Mouse (Mus musculus): ENCODE results near the gene Magi1. TPM values are rescaled to one million over a fixed set of nuclear protein-coding genes. Genes with fewer than 3 reads are reported as not detected.
A peak's percentile ranks its signal among the peaks of the same experiment; 100 is the strongest.

The Magi1 gene
- polyA plus RNA-seq, 1 experiment from 2014 or later, result 12.0 TPM

- 5% methylated on average over 5 of the region's 5 CpGs for WGBS
Observed at GRCm38 (mm10) chr6:93718385-93718784, 565.3 kb downstream of the Magi1 start.

GRCm38 (mm10) chr6:93717826-93718375 lies 565.8 kb downstream of the Magi1 start:
- ATAC-seq (replicated peaks; ENCODE audit: insufficient number of reproducible peaks, low FRiP score, low TSS enrichment, low read depth) (no peak), DNase-seq (ENCODE audit: low spot score) (peak; percentile 20)
- Histone ChIP-seq H3K27me3 (ENCODE audit: control insufficient read depth, insufficient read depth, low read length) (no peaks in the 10 kb centered on the region; the same call in none of the 2 replicates), H3K9me3 (replicated peaks; ENCODE audit: control insufficient read depth, low read length) (no peaks in the 10 kb centered on the region), H3K9ac (replicated peaks; ENCODE audit: low read length) (no peak overlapping the region), H3K4me2 (ENCODE audit: low read depth, low read length) (no peak overlapping the region), H3K27ac (replicated peaks; ENCODE audit: low read depth, low read length) (no peak overlapping the region), H3K4me3 (ENCODE audit: low read depth, low read length) (no peak overlapping the region), H3K36me3 (replicated peaks; ENCODE audit: control insufficient read depth, insufficient read depth, low read depth, low read length) (no peaks in the 10 kb centered on the region), H3K4me1 (ENCODE audit: control insufficient read depth, insufficient read depth, low read length) (no peaks in the 10 kb centered on the region; the same call in none of the 2 replicates)
- WGBS, result 36% methylated on average over 7 of the region's 7 CpGs

More at GRCm38 (mm10) chr6:93718385-93718784, 565.3 kb downstream of the Magi1 start:
- DNase-seq (ENCODE audit: low spot score) (peak; percentile 26), ATAC-seq (replicated peaks; ENCODE audit: insufficient number of reproducible peaks, low FRiP score, low TSS enrichment, low read depth) (no peak)
- no peaks in the 10 kb centered on the region for H3K9me3 ChIP-seq (replicated peaks; ENCODE audit: control insufficient read depth, low read length)
- no peak overlapping the region for H3K9ac ChIP-seq (replicated peaks; ENCODE audit: low read length)
- H3K4me1 ChIP-seq (ENCODE audit: control insufficient read depth, insufficient read depth, low read length), result no peaks in the 10 kb centered on the region; the same call in none of the 2 replicates
- no peak overlapping the region for H3K4me2 ChIP-seq (ENCODE audit: low read depth, low read length)
- no peaks in the 10 kb centered on the region for H3K36me3 ChIP-seq (replicated peaks; ENCODE audit: control insufficient read depth, insufficient read depth, low read depth, low read length)
- H3K4me3 ChIP-seq (ENCODE audit: low read depth, low read length), result no peak overlapping the region
- no peak overlapping the region for H3K27ac ChIP-seq (replicated peaks; ENCODE audit: low read depth, low read length)
- no peaks in the 10 kb centered on the region; the same call in none of the 2 replicates for H3K27me3 ChIP-seq (ENCODE audit: control insufficient read depth, insufficient read depth, low read length)

- peak overlapping the region; percentile 3 for H3K4me2 ChIP-seq (ENCODE audit: low read depth, low read length)
- WGBS, result 10% methylated on average over 24 of the region's 24 CpGs
- no peaks in the 10 kb centered on the region for H3K9me3 ChIP-seq (replicated peaks; ENCODE audit: control insufficient read depth, low read length)
- no peaks in the 10 kb centered on the region for H3K36me3 ChIP-seq (replicated peaks; ENCODE audit: control insufficient read depth, insufficient read depth, low read depth, low read length)
- no peak overlapping the region for H3K4me3 ChIP-seq (ENCODE audit: low read depth, low read length)
- no peak overlapping the region for H3K9ac ChIP-seq (replicated peaks; ENCODE audit: low read length)
- no peaks in the 10 kb centered on the region; the same call in none of the 2 replicates for H3K4me1 ChIP-seq (ENCODE audit: control insufficient read depth, insufficient read depth, low read length)
- no peaks in the 10 kb centered on the region; the same call in none of the 2 replicates for H3K27me3 ChIP-seq (ENCODE audit: control insufficient read depth, insufficient read depth, low read length)
- DNase-seq (ENCODE audit: low spot score) (peak; percentile 43), ATAC-seq (replicated peaks; ENCODE audit: insufficient number of reproducible peaks, low FRiP score, low TSS enrichment, low read depth) (no peak; the same call in 1 of the 2 replicates)
- no peak overlapping the region for H3K27ac ChIP-seq (replicated peaks; ENCODE audit: low read depth, low read length)
Observed at GRCm38 (mm10) chr6:93716686-93717625, 566.8 kb downstream of the Magi1 start.

- H3K9ac ChIP-seq (replicated peaks; ENCODE audit: low read length), result no peak overlapping the region
- DNase-seq (ENCODE audit: low spot score), result peak; percentile 25
- H3K27ac ChIP-seq (replicated peaks; ENCODE audit: low read depth, low read length), result no peak overlapping the region
Observed at GRCm38 (mm10) chr6:93715181-93716180, 568.2 kb downstream of the Magi1 start.

GRCm38 (mm10) chr6:93704350-93704749 lies 579.4 kb downstream of the Magi1 start:
- DNase-seq (ENCODE audit: low spot score), result no peak
- ATAC-seq (replicated peaks; ENCODE audit: insufficient number of reproducible peaks, low FRiP score, low TSS enrichment, low read depth), result no peak
- Histone ChIP-seq H3K4me2 (ENCODE audit: low read depth, low read length) (no peak overlapping the region), H3K4me3 (ENCODE audit: low read depth, low read length) (no peak overlapping the region), H3K36me3 (replicated peaks; ENCODE audit: control insufficient read depth, insufficient read depth, low read depth, low read length) (no peaks in the 10 kb centered on the region), H3K4me1 (ENCODE audit: control insufficient read depth, insufficient read depth, low read length) (no peaks in the 10 kb centered on the region), H3K27ac (replicated peaks; ENCODE audit: low read depth, low read length) (no peak overlapping the region), H3K9ac (replicated peaks; ENCODE audit: low read length) (no peak overlapping the region), H3K27me3 (ENCODE audit: control insufficient read depth, insufficient read depth, low read length) (no peaks in the 10 kb centered on the region), H3K9me3 (replicated peaks; ENCODE audit: control insufficient read depth, low read length) (no peaks in the 10 kb centered on the region)
- WGBS, result 82% methylated on average over 5 of the region's 5 CpGs

More at GRCm38 (mm10) chr6:93715181-93716180, 568.2 kb downstream of the Magi1 start:
- Histone ChIP-seq H3K4me2 (ENCODE audit: low read depth, low read length) (0 out of 2 replicates have a peak overlapping the region, but pooled peaks have one; percentile 23), H3K4me1 (ENCODE audit: control insufficient read depth, insufficient read depth, low read length) (no peaks in the 10 kb centered on the region; the same call in none of the 2 replicates), H3K4me3 (ENCODE audit: low read depth, low read length) (no peak overlapping the region), H3K36me3 (replicated peaks; ENCODE audit: control insufficient read depth, insufficient read depth, low read depth, low read length) (no peaks in the 10 kb centered on the region), H3K9me3 (replicated peaks; ENCODE audit: control insufficient read depth, low read length) (no peaks in the 10 kb centered on the region), H3K27me3 (ENCODE audit: control insufficient read depth, insufficient read depth, low read length) (no peaks in the 10 kb centered on the region; the same call in none of the 2 replicates)
- ATAC-seq (replicated peaks; ENCODE audit: insufficient number of reproducible peaks, low FRiP score, low TSS enrichment, low read depth), result no peak
- WGBS, result 29% methylated on average over 24 of the region's 24 CpGs

GRCm38 (mm10) chr6:93699436-93699835 lies 584.3 kb downstream of the Magi1 start:
- ATAC-seq (replicated peaks; ENCODE audit: insufficient number of reproducible peaks, low FRiP score, low TSS enrichment, low read depth) (no peak), DNase-seq (ENCODE audit: low spot score) (no peak)
- Histone ChIP-seq H3K9ac (replicated peaks; ENCODE audit: low read length) (no peak overlapping the region), H3K4me2 (ENCODE audit: low read depth, low read length) (no peak overlapping the region), H3K27me3 (ENCODE audit: control insufficient read depth, insufficient read depth, low read length) (no peaks in the 10 kb centered on the region), H3K36me3 (replicated peaks; ENCODE audit: control insufficient read depth, insufficient read depth, low read depth, low read length) (no peaks in the 10 kb centered on the region), H3K9me3 (replicated peaks; ENCODE audit: control insufficient read depth, low read length) (no peaks in the 10 kb centered on the region), H3K4me1 (ENCODE audit: control insufficient read depth, insufficient read depth, low read length) (no peaks in the 10 kb centered on the region), H3K27ac (replicated peaks; ENCODE audit: low read depth, low read length) (no peak overlapping the region), H3K4me3 (ENCODE audit: low read depth, low read length) (no peak overlapping the region)
- WGBS, result 86% methylated on average over 13 of the region's 13 CpGs

GRCm38 (mm10) chr6:93697956-93698355 lies 585.8 kb downstream of the Magi1 start:
- no peaks in the 10 kb centered on the region for H3K9me3 ChIP-seq (replicated peaks; ENCODE audit: control insufficient read depth, low read length)
- no peaks in the 10 kb centered on the region for H3K4me1 ChIP-seq (ENCODE audit: control insufficient read depth, insufficient read depth, low read length)
- DNase-seq (ENCODE audit: low spot score) (no peak), ATAC-seq (replicated peaks; ENCODE audit: insufficient number of reproducible peaks, low FRiP score, low TSS enrichment, low read depth) (no peak)
- H3K4me3 ChIP-seq (ENCODE audit: low read depth, low read length), result no peak overlapping the region
- H3K27ac ChIP-seq (replicated peaks; ENCODE audit: low read depth, low read length), result no peak overlapping the region
- H3K9ac ChIP-seq (replicated peaks; ENCODE audit: low read length), result no peak overlapping the region
- no peaks in the 10 kb centered on the region for H3K27me3 ChIP-seq (ENCODE audit: control insufficient read depth, insufficient read depth, low read length)
- WGBS, result 92% methylated on average over 5 of the region's 5 CpGs
- no peaks in the 10 kb centered on the region for H3K36me3 ChIP-seq (replicated peaks; ENCODE audit: control insufficient read depth, insufficient read depth, low read depth, low read length)
- H3K4me2 ChIP-seq (ENCODE audit: low read depth, low read length), result no peak overlapping the region
